In the genomic region with DNA sequence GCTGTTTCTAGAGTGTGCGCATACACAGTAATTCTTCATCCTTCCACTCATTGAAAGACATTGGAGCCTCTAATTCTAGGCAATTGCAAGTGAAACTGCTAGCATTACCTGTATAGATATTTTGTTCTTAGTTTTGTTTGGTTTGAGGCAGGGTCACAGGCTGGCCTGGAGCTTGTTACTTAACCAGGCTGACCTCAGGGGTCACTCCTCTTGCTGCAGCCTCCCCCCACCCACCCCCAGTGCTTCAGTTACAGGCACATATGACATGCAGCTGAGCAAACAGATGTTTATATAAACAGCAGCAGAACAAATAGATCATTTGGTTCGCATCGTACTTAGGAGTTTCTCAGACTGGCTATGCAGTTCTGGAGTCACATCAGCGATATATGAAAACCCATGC, we compare ENCODE assay signal across 24 mouse cellular contexts. TPM values are rescaled to one million over a fixed set of nuclear protein-coding genes. Genes with fewer than 3 reads are reported as not detected.
DNase-seq lines count a peak whose midpoint lies in the region; ATAC-seq and TF ChIP-seq lines count a peak whose summit lies in the region.
"Had no signal": no experiment of that assay in that cellular context is flagged by ENCODE, and none has a peak within 500 bp of the region (broad histone marks: within the 10 kb centered on the region; RNA-seq: fewer than 3 reads in every experiment).

No protein-coding gene starts in this region.

- 0 out of 2 replicates have a peak, but pooled peaks cover 6% of the 10 kb centered on the region for H3K4me1 ChIP-seq in liver, embryonic 15.5 days (replicated peaks)
- no peaks in the 10 kb centered on the region for H3K4me1 ChIP-seq in liver, postnatal 0 days (ENCODE audit: insufficient read depth)
- H3K4me1 ChIP-seq: forebrain, embryonic 13.5 days; hindbrain, embryonic 12.5 days; hindbrain, embryonic 15.5 days had no signal

- DNase-seq in embryo, embryonic 9.5 days (ENCODE audit: extremely low spot score): peak; percentile 12
- DNase-seq in embryo, embryonic 11 days: no peak
- no peak for DNase-seq in liver
- DNase-seq in liver, postnatal 0 days: no peak
- DNase-seq in heart, adult 18-20 months: no peak
- DNase-seq: adrenal gland, adult 2 months; adrenal gland, postnatal 14 days; B cell, adult 2 months; cerebellum, adult 11 months; cerebellum, adult 2 months; cerebellum, postnatal 10 days; cerebellum, postnatal 36 days; gastrocnemius, postnatal 10 days; gastrocnemius, postnatal 36 days had no signal

- no peak for TF ChIP-seq EP300 in liver, postnatal 0 days (IDR thresholded peaks at IDR 0.05; ENCODE audit: low read depth)

- H3K9me3 ChIP-seq in liver, embryonic 15.5 days (replicated peaks): no peaks in the 10 kb centered on the region
- no peaks in the 10 kb centered on the region for H3K9me3 ChIP-seq in liver, postnatal 0 days (ENCODE audit: low read length)
- H3K9me3 ChIP-seq: forebrain, embryonic 10.5 days; forebrain, embryonic 13.5 days; G1E; hindbrain, embryonic 12.5 days; hindbrain, embryonic 15.5 days had no signal

- H3K9ac ChIP-seq in liver, embryonic 15.5 days: no peak overlapping the region
- no peak overlapping the region for H3K9ac ChIP-seq in liver, postnatal 0 days (replicated peaks)
- H3K9ac ChIP-seq: forebrain, embryonic 13.5 days; hindbrain, embryonic 12.5 days; hindbrain, embryonic 15.5 days had no signal

- peak; percentile 49; the same call in 1 of the 2 replicates for ATAC-seq in liver, embryonic 15.5 days (ENCODE audit: insufficient read depth)
- ATAC-seq in liver, postnatal 0 days: peak; percentile 66
- ATAC-seq: forebrain, embryonic 13.5 days; forebrain, embryonic 16.5 days; Patski had no signal

- no peak overlapping the region for H3K4me2 ChIP-seq in liver, embryonic 15.5 days
- H3K4me2 ChIP-seq in liver, postnatal 0 days (ENCODE audit: low read depth, low read length): no peak overlapping the region
- H3K4me2 ChIP-seq: forebrain, embryonic 13.5 days; heart, embryonic 11.5 days; hindbrain, embryonic 12.5 days; hindbrain, embryonic 15.5 days had no signal

- 0 out of 2 replicates have a peak overlapping the region, but pooled peaks have one; percentile 14 for H3K27ac ChIP-seq in liver, embryonic 15.5 days (replicated peaks)
- H3K27ac ChIP-seq in liver, postnatal 0 days (ENCODE audit: low read depth): no peak overlapping the region
- H3K27ac ChIP-seq: forebrain, embryonic 10.5 days; forebrain, embryonic 13.5 days; hindbrain, embryonic 12.5 days; hindbrain, embryonic 15.5 days had no signal

- TF ChIP-seq CTCF in liver, postnatal 0 days (IDR thresholded peaks at IDR 0.05; ENCODE audit: low read depth): no peak

- 73% methylated on average over 4 of the region's 4 CpGs for WGBS in liver, embryonic 15.5 days (ENCODE audit: insufficient replicate concordance)
- 72% methylated on average over 4 of the region's 4 CpGs for WGBS in liver, postnatal 0 days (ENCODE audit: insufficient replicate concordance)

- H3K27me3 ChIP-seq in liver, embryonic 15.5 days: no peaks in the 10 kb centered on the region
- no peaks in the 10 kb centered on the region for H3K27me3 ChIP-seq in liver, postnatal 0 days (ENCODE audit: insufficient read depth, low read length)
- H3K27me3 ChIP-seq: CH12.LX; forebrain, embryonic 13.5 days; hindbrain, embryonic 12.5 days; hindbrain, embryonic 15.5 days; Patski had no signal

- no peak overlapping the region for H3K4me3 ChIP-seq in liver, embryonic 15.5 days (replicated peaks)
- no peak overlapping the region for H3K4me3 ChIP-seq in liver, postnatal 0 days (ENCODE audit: low read depth, low read length)
- H3K4me3 ChIP-seq: forebrain, embryonic 10.5 days; forebrain, embryonic 13.5 days; hindbrain, embryonic 12.5 days; hindbrain, embryonic 15.5 days had no signal

- peaks cover 19% of the 10 kb centered on the region for H3K36me3 ChIP-seq in liver, embryonic 15.5 days (replicated peaks)
- peaks cover 26% of the 10 kb centered on the region for H3K36me3 ChIP-seq in liver, postnatal 0 days (replicated peaks; ENCODE audit: insufficient read depth, low read length)
- H3K36me3 ChIP-seq: hindbrain, embryonic 15.5 days had no signal

RNA-seq across cellular contexts. Expression of gene Synj2, which starts 28.3 kb away (rescaled TPM):
- polyA plus RNA-seq in liver, embryonic 15.5 days (2015; fragmentation: Nextera tagmentation; extraction: Ambion mirVana): 2.4 and 2.6 TPM in 2 replicates
- polyA plus RNA-seq in liver, postnatal 0 days (2015; fragmentation: Nextera tagmentation; extraction: Ambion mirVana): 0.62 TPM in 2 replicates
- 10 to 100 TPM; 45.2 to 58.1 TPM for total RNA-seq in heart, adult 18-20 months (2021)
